Mouse (Mus musculus) T-helper 17 cell (primary cell): ENCODE data around the gene Fads3.

Experiments
- in situ Hi-C, 2 experiments: fragments of 300-600 bp; cut with MboI, MseI; formaldehyde crosslinking; loops; 1 replicate in 1 of 2; 2 replicates in 1 of 2; pipeline ENCODE4 v1.15.1; 2025; ENCODE audit warnings: high pct_unique_total_duplicates in 2 of 2

Gene Fads3

GRCm38 (mm10) chr19:10017637-10018526 is 23.5 kb upstream of the Fads3 start:
- in situ Hi-C loops: loop anchor here in 1 of 2 experiments (25.0 kb wide), 1 partner anchor 881 kb away; the partner anchor contains the start of gene Asrgl1

GRCm38 (mm10) chr19:10018527-10018818 is 22.9 kb upstream of the Fads3 start:
- in situ Hi-C loops: loop anchor here in 1 of 2 experiments (25.0 kb wide), 1 partner anchor 881 kb away; the partner anchor contains the start of gene Asrgl1

GRCm38 (mm10) chr19:10019214-10019760 is 22.1 kb upstream of the Fads3 start:
- in situ Hi-C loops: loop anchor here in 1 of 2 experiments (25.0 kb wide), 1 partner anchor 882 kb away; the partner anchor contains the start of gene Asrgl1

DNA sequence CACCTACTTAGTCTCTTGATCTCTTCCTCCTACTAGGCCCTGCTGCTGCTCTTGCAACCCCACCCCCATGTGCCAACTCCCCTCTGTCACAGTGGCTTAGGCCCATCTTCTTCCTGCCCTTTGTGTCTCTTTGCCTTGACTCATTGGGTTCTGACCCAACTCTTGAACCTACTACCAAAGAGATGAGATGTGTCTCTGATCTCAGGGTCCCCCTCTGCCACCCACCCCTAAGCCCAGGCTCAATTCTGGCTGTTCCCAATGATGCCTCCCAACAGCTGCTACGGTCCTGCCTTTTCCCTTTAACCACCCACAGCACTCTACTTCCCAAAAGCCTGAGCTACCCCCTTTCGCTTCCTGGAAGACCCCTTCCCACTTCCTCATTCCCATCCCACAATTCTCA is 19.4 kb upstream of the Fads3 start:
- in situ Hi-C loops: loop anchor here in 1 of 2 experiments (25.0 kb wide), 1 partner anchor 885 kb away; the partner anchor contains the start of gene Asrgl1

DNA sequence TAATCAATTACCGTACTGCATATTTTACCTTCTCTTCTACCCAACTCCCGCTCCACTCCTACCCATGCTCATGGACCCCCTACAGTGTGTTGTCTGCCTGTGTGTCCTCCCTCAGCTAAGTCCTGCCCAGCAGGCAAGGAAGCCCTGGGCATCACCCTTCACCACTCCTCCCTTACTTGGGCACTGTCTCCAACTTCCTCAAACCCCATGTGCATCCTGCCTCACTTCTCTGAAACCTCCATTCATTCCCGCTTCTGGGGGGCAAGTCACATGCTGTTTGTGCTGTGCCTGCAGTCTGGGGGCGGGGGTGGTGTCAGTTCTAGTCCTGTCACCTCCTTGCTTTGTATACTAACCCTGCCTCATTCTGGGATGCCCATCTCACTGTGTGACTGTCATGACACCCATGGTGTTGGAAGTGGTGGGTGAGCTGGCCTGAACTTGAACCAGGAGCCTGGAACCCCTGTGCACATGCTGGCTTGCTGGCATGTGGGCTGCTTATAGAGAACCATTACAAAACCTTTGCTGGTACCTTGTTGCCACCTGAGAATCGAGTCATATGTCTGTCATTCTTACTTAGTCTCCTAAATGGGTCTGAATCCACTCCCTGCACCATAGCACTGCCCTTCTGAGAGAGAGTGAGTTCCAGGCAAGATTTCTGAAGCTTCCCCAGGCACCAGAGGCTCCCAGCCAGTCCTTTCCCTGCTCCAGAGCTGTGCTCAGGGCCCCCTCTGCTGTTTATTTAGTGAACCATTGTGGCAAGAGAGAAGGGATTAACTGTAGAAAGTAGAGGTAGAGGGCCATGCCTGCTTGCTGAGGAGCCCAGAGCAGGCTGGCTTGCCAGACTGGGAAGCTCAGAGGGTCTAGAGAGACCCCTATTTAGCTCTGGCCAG is 18.7 kb upstream of the Fads3 start:
- in situ Hi-C loops: loop anchor here in 1 of 2 experiments (25.0 kb wide), 1 partner anchor 885 kb away; the partner anchor contains the start of gene Asrgl1

- in situ Hi-C loops: loop anchor here in 1 of 2 experiments (25.0 kb wide), 1 partner anchor 886 kb away; the partner anchor contains the start of gene Asrgl1
These were observed 18.0 kb upstream of the Fads3 start for GRCm38 (mm10) chr19:10023304-10023758.

DNA sequence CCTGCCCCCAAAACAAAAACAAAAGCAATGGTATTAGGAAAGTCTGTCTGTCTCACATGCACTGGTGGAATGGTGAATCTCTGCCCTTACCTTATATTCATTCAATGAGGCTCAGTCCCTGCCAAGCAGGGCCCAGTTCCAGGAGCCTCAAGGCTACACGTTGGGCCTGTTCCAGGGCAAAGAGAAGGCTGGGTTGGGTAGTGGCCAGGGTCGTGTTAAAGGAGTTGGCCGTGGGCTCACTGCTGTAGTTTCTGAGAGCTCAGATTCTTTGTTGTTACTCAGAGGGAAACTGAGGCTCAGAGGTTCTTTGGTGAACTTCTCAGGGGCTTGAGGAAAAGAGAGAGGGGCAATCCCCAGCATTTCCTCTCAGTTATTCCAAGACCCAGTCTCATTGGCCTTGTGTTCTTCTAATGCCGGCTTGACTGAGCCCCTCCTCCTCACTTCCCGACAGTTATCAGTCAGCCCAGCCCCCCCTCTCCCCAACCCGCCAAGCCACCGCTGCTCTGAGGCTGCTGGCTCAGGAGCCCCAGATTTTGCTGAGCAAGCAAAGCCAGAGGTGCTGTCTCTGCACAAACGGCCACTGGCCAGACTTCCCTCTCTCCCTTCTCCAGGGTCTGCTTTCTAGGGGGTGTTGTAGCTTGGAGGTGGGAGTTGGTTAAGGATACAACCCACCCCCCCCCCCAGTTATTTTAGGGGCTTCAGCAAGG is 16.0 kb upstream of the Fads3 start:
- in situ Hi-C loops: no loop called here

- in situ Hi-C loops: loop anchor here (5.0 kb wide), 2 partner anchors 32 to 117 kb away; no protein-coding TSS in a partner anchor
These were observed 11.6 kb upstream of the Fads3 start for GRCm38 (mm10) chr19:10029746-10030145.

DNA sequence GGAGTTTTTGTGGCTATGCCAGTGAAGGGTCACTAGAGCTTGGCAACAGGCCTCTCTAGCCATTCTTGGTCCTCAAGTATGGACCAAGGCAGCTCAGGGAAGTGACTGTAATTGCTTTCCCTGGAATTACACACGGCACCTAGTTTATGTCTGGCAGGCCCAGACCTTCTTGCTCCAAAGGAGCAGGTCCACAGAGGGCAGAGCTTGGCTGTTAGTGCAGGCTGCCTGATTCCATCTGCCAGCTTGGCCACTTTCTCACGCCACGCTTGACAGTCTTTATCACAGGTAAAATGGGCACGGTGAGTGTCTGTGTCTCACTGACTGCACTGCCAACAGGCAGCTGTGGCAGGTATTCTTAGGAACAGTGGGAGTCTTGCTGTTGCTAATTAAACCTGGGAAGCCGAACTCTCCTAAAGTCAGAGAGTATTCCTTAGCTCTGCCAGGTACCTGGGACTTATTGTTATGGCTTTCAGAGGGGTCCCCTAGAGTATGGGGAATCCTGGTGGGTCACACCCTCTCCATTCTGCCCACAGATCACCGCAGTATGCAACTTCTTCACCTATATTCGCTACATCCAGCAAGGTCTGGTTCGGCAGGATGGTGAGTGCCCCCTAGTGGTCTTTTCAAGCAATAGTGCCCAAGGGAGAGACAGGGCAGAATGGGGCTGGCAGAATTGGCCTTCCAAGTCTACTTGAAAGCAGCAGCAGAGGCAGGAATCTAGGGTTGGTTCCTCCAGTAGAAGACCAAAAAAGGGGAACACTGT is 8.0 kb upstream of the Fads3 start:
- in situ Hi-C loops: loop anchor here (5.0 kb wide), 2 partner anchors 36 to 121 kb away; no protein-coding TSS in a partner anchor

- in situ Hi-C loops: loop anchor here (5.0 kb wide), 2 partner anchors 37 to 122 kb away; no protein-coding TSS in a partner anchor
These were observed 7.0 kb upstream of the Fads3 start for GRCm38 (mm10) chr19:10034356-10034755.

DNA sequence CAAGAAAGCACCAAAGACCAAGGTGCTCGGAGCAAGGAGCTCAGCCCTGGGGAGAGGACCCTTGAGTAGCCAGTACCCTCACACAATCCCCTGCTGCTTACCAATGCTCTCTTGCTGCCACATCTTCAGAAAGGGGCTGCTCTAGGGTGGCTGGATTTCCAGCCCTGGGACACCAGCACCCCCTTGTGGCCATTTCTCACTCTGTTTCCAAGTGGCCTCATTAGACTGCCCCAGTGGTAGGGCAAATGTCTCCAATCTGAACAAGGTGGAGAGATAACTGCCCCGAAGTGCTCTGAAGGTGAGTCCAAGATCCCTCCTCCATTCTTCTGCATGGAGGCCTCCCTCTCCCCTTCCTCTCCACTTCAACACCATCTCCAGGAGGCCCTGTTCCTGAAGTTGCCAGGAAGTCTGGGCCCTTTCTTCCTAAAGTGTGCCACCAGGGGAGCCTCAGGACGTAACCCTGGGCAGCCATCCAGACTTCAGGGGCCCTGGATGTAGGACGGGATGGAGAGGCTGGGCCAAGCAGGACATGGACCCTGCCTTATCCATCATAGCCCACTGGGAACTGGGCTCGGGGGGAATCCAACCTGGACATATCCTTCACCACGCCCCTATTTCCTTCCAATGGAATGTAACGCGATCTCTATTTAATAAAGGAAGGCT is 6.5 kb upstream of the Fads3 start:
- in situ Hi-C loops: loop anchor here (5.0 kb wide), 2 partner anchors 38 to 123 kb away; no protein-coding TSS in a partner anchor

- in situ Hi-C loops: no loop called here
These were observed 3.8 kb upstream of the Fads3 start for GRCm38 (mm10) chr19:10037534-10037933.

DNA sequence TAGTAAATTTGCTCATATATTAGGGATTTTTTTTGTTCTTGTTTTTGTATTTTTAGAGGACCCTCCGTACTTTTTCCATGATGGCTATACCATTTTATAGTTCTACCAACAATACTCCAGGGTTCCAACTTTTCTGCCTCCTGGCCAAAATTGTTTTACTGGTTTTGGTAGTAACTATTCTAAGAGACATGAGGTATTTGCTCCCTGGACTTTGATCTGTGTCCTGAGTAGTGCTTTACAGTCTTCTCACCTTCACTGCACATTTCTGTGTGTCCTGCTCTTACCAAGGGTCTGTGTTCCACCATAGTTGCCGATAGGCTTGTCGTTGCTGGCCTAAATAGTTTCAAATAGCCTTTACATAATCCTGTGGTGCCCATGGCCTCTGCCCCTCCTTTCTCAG is 3.0 kb upstream of the Fads3 start:
- in situ Hi-C loops: no loop called here

- in situ Hi-C loops: no loop called here
These were observed 2.5 kb upstream of the Fads3 start for GRCm38 (mm10) chr19:10038910-10039309.

- in situ Hi-C loops: no loop called here
These were observed 1.8 kb upstream of the Fads3 start for GRCm38 (mm10) chr19:10039615-10040014.

DNA sequence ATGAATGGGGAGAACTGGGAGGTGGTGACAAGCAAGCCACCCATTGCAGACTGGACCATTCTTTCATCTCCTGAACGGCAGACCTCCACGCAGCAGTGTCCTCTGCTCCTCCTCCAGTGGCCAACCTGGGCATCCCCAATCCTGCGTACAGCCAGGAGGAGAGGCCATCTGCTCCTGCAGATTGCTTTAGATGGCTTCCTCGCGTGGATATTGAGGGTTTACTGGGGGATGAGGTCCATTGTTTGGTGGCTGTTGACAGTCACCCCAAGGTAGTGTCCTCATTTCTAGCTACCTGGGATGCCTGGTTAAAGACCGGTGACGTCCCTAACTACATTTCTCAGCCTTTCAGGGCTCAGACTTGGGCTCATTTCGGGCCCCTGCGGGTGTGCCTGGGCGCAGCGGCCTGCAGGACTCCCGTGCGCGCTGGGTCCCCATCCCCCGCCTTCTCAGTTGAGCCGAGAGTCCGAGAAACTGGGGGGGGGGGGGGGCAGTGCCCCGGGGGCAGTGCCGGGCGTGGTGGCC is 442 bp upstream of the Fads3 start:
- in situ Hi-C loops: no loop called here

DNA sequence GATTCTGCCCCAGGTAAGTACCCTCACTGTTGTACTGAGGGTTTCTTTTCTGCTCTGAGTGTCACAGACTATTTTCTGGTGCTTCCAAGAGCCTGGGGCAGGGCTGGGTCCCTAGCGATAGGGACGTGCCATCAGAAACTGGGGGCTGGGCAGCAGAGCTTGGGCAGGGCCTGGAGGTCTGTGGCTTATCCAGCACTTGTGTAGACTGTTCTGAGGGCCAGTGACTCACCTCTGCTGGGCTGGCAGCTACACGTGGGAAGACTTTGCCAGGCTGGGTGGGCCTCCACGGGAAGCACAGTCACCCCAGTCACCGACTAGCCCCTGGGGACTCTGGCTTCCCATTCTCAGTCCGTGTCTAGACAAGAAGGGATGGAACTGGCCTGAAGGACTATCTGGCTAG is 863 bp downstream of the Fads3 start:
- in situ Hi-C loops: no loop called here

GRCm38 (mm10) chr19:10042816-10043215 is 1.4 kb downstream of the Fads3 start:
- in situ Hi-C loops: no loop called here

DNA sequence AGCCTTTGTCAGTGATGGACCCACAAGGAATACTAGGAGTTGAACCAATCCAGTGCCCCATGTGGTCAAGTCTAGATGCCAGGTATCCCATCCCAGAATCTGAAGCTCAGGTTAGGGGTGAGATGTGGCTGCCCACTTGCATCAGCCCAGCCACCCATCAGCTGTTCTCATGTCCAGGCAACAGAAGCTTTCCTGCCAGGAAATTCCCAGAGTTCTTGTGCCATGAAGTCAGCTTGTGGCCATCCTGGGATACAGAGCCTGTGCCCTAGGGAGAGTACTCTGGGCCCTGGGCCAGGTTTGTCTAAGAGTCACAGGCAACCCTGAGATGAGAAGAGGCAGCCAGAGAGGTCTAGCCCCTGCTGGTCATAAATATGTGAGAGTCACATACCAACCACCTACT is 2.3 kb downstream of the Fads3 start:
- in situ Hi-C loops: no loop called here
